Mouse (Mus musculus): ENCODE data around the gene Gtf2a2. TPM values are rescaled to one million over a fixed set of nuclear protein-coding genes. Genes with fewer than 3 reads are reported as not detected.
"Not testable (repeated sequence)": the region's sequence is repeated elsewhere in the genome, so short reads cannot be mapped to it uniquely, and the experiment has no call there.

Gene Gtf2a2
- polyA plus RNA-seq, 1 experiment from 2014 or later, result 172 TPM

DNA sequence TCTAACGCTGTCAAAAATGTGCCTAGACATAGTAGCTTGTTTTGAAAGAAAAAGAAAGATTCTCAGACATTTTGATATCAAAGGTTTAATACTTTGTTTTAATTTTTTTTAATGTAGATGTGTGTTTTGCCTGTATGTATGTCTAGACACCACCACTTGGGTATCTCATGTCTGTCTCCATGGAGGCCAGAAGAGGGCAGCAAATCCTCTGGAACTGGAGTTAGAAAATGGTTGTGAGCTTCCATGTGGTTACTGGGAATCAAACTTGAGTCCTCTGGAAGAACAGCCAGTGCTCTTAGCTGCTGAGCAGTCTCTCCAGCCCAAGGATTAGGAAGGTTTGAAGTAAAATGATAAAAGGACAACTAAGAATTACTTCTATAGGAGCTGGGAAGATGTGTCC lies 13.0 kb upstream of the Gtf2a2 start:
- H3K4me3 ChIP-seq, result no peak overlapping the region
- no peaks in the 10 kb centered on the region for H3K9me3 ChIP-seq
- H3K4me2 ChIP-seq, result no peak overlapping the region
- H3K9ac ChIP-seq, result no peak overlapping the region
- no peak for ATAC-seq (replicated peaks)
- H3K36me3 ChIP-seq (replicated peaks), result peaks cover 54% of the 10 kb centered on the region
- H3K4me1 ChIP-seq, result no peaks in the 10 kb centered on the region
- WGBS, result 89% methylated on average over 1 of the region's 1 CpGs
- no peaks in the 10 kb centered on the region for H3K27me3 ChIP-seq (replicated peaks)
- H3K27ac ChIP-seq, result no peak overlapping the region

DNA sequence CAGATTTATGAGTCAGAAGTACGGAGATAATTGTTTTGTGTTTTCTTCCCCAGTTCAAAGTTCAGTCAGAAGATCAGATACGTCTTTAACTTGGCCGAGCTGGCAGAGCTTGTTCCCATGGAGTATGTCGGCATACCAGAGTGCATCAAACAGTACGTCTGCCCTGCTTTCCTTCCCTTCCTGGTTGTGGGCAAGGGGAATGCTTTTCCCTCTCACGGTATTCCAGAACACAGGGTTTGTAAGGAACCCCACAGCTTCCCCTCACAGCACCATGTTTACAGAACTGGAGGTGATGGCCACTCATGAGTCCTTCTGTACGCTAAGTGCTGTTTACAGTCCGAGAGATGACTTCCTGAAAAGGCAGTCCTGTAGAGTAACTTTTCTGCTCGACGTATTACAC lies 8.8 kb upstream of the Gtf2a2 start:
- no peak overlapping the region for H3K9ac ChIP-seq
- H3K27me3 ChIP-seq (replicated peaks), result no peaks in the 10 kb centered on the region
- ATAC-seq (replicated peaks), result no peak
- H3K27ac ChIP-seq, result no peak overlapping the region
- no peaks in the 10 kb centered on the region for H3K4me1 ChIP-seq
- no peak overlapping the region for H3K4me2 ChIP-seq
- peaks cover 59% of the 10 kb centered on the region for H3K36me3 ChIP-seq (replicated peaks)
- no peaks in the 10 kb centered on the region for H3K9me3 ChIP-seq
- H3K4me3 ChIP-seq, result no peak overlapping the region
- WGBS, result 93% methylated on average over 10 of the region's 10 CpGs

DNA sequence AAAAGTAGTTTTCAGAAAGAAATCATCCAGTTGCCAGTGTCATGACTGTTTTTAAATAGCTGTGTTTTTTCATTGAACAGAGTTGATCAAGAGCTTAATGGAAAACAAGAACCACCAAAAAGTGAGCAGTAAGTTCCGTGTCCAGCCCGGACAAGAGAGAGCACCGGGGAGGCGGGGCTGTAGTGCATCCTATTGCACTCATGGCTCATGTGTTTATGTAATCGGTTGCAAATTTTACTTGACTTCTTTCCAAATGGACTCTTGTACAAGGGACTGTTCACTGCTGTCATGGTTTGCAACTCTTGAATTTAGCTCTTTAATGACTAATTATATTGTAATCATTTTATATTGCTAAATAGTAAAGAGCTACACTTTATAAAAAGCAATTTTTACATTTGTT lies 5.4 kb upstream of the Gtf2a2 start:
- Histone ChIP-seq H3K36me3 (replicated peaks) (peaks cover 40% of the 10 kb centered on the region), H3K27me3 (replicated peaks) (no peaks in the 10 kb centered on the region), H3K4me3 (no peak overlapping the region), H3K9ac (no peak overlapping the region), H3K4me2 (no peak overlapping the region), H3K9me3 (no peaks in the 10 kb centered on the region), H3K4me1 (peaks cover 3% of the 10 kb centered on the region; the same call in 1 of the 2 replicates), H3K27ac (no peak overlapping the region)
- no peak for ATAC-seq (replicated peaks)
- 95% methylated on average over 5 of the region's 5 CpGs for WGBS

DNA sequence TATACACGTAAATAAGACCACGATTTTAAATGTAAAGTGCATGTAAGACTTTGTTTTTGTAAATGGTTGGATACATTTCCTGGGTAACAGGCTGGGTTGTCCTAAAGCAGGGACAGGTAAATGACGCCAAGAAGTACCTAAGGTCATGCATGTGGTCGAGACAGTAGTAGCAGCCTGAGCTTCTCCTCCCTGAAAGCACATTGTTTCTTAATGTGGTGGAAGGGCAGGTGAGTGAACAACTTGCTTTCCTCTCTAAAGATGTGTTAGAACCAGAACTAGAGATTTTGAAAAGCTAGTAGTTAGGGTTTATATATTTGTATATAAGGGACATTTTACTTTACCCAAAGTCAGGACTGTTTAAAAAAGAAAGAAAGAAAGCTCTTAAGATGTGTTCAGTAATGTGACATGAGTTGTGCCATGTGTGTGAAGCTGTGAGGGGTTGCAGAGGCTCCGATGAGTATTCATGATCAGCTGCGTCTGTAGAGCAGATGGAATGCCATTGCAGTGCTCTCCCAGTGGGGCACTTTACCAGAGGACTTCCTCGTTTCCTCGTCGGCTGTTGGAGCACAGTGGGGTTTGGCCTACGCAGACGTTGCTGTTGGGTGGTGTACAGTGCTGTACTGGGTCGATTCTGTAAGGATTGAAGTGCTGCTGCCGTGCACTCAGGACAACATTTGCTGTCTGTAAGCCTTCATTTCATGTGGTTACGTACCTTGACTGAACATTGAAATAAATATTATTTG lies 4.7 kb upstream of the Gtf2a2 start:
- no peak for ATAC-seq (replicated peaks)
- Histone ChIP-seq H3K4me2 (no peak overlapping the region), H3K9ac (no peak overlapping the region), H3K36me3 (replicated peaks) (peaks cover 40% of the 10 kb centered on the region), H3K27me3 (replicated peaks) (no peaks in the 10 kb centered on the region), H3K4me1 (peaks cover 4% of the 10 kb centered on the region; the same call in 1 of the 2 replicates), H3K4me3 (no peak overlapping the region), H3K9me3 (no peaks in the 10 kb centered on the region), H3K27ac (no peak overlapping the region)
- WGBS, result 89% methylated on average over 14 of the region's 14 CpGs

DNA sequence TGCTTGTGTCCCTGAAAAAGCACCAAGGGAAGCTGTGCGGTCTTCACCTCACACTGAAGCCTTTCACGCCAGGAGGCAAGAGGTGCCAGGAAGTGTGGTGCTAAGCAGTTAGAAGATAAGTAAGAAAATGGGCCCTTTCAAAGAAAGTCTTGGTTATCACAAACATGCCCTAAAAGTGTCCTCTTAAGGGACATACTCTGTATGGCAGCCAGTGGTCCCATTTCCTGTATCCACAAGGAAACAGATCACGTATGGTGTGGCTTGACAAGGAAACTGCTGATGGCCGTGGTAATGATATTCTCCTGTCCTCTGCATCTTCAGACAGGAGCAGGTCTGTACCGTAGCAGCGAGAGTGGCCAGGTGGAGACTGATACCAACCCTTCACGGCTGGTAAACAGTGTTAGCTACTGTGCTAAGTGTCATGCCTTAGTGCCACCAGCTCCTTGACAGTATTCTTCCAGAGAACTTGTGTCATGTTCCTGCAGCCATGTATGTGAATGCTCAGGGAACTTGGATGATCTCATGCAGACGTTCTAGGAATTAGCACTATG lies 2.5 kb upstream of the Gtf2a2 start:
- Histone ChIP-seq H3K4me2 (no peak overlapping the region), H3K27ac (no peak overlapping the region), H3K27me3 (replicated peaks) (no peaks in the 10 kb centered on the region), H3K9ac (no peak overlapping the region), H3K9me3 (no peaks in the 10 kb centered on the region), H3K36me3 (replicated peaks) (peaks cover 26% of the 10 kb centered on the region), H3K4me3 (no peak overlapping the region), H3K4me1 (peaks cover 23% of the 10 kb centered on the region)
- 91% methylated on average over 8 of the region's 8 CpGs for WGBS
- no peak for ATAC-seq (replicated peaks)

DNA sequence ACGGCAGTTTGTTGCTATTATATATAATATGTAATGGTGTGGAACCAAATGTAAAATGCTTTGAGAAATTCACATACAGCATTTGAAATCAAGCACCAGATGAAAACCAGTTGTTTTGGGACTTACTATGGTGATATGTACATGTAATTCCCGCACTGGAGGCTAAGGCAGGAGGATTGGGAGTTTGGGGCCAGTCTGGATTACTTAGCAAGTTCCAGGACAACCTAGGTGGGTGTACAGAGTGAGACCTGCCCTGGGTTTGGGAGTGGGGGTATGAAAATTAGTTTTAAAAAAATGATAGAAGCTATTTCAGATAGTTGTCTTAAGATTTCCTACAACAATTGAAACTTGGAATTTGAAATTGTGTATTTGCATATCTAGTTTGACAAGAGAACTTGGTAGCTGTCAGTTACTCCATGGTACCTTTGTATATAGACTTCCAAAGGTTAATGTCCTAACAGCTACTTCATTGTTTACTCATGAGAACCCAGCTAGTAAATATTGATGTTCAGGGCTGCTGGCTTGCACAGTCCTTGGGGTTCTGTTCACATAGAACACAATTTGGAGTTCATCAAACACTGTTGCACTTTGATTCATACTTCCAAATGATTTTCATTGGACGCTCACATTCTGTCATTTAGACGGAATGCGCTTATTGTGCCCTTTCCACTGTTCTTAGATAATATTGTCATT lies 1.4 kb upstream of the Gtf2a2 start:
- Histone ChIP-seq H3K4me3 (no peak overlapping the region), H3K27ac (no peak overlapping the region), H3K9ac (no peak overlapping the region), H3K9me3 (no peaks in the 10 kb centered on the region), H3K4me2 (no peak overlapping the region), H3K36me3 (replicated peaks) (peaks cover 19% of the 10 kb centered on the region; the same call in 1 of the 2 replicates), H3K27me3 (replicated peaks) (no peaks in the 10 kb centered on the region), H3K4me1 (peaks cover 23% of the 10 kb centered on the region)
- 93% methylated on average over 5 of the region's 5 CpGs for WGBS
- no peak for ATAC-seq (replicated peaks)

DNA sequence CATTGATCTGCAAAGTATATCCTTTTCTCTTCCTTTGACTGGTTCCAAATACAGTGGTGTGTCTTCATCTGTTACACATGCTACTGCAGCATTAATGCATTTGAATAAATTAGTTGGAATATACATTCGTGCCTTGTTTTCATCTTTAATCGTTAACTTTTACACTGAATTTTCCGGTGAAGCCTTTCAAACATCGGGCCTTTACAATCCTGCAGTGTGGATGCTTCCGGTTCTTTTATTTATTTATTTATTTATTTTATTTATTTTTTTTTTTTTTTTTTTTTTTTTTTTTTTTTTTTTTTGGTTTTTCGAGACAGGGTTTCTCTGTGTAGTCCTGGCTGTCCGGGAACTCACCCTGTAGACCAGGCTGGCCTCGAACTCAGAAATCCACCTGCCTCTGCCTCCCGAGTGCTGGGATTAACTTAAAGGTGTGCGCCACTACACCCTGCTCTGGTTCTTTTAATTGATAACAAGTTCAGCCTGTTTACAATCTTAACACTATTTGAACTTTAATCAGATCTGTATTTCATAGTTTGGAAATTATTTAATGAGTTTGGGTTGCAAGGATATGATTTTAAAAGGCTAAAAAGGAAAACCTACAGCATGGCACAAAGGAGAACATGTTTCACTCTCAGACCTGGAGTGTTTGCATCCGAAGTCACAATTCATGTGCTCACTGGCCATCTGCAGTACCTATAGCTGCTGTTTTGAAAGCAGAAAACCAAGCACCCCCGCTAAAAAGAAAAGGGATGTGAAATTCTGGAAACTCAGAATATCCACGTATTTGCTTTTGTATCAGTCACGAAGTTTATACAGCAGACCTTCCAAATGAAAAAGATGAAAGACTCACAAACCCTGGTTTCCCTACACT lies 578 bp upstream of the Gtf2a2 start:
- Histone ChIP-seq H3K36me3 (replicated peaks) (peaks cover 19% of the 10 kb centered on the region; the same call in 1 of the 2 replicates), H3K27ac (peak overlapping the region; percentile 91), H3K9ac (peak overlapping the region; percentile 26; the same call in 1 of the 2 replicates), H3K9me3 (no peaks in the 10 kb centered on the region), H3K4me1 (peaks cover 23% of the 10 kb centered on the region), H3K27me3 (replicated peaks) (no peaks in the 10 kb centered on the region), H3K4me2 (peak overlapping the region; percentile 75), H3K4me3 (peak overlapping the region; percentile 73)
- WGBS, result 63% methylated on average over 14 of the region's 14 CpGs
- ATAC-seq (replicated peaks), result peak; percentile 53

DNA sequence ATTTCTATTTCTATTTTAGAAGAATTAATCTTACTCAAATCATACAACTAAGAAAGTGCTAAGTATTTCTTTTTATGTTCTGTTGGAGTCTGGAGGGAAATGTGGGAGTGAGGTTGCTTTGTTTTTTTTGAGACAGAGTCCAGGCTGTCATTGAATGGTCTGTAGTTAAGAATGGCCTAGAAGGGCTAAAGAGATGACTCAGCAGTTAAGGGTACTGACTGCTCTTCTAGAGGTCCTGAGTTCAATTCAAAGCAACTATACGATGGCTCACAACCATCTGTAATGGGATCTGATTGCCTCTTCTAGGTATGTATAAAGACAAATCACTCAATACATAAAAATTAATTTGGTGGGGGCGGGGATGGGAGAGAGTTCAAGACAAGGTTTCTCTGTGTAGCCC lies 3.3 kb downstream of the Gtf2a2 start:
- Histone ChIP-seq H3K9me3 (no peaks in the 10 kb centered on the region), H3K4me1 (peaks cover 23% of the 10 kb centered on the region), H3K27me3 (replicated peaks) (no peaks in the 10 kb centered on the region), H3K4me3 (no peak overlapping the region), H3K4me2 (no peak overlapping the region), H3K27ac (no peak overlapping the region), H3K9ac (no peak overlapping the region), H3K36me3 (replicated peaks) (0 out of 2 replicates have a peak, but pooled peaks cover 3% of the 10 kb centered on the region)
- WGBS, result 89% methylated on average over 2 of the region's 2 CpGs
- no peak for ATAC-seq (replicated peaks)

DNA sequence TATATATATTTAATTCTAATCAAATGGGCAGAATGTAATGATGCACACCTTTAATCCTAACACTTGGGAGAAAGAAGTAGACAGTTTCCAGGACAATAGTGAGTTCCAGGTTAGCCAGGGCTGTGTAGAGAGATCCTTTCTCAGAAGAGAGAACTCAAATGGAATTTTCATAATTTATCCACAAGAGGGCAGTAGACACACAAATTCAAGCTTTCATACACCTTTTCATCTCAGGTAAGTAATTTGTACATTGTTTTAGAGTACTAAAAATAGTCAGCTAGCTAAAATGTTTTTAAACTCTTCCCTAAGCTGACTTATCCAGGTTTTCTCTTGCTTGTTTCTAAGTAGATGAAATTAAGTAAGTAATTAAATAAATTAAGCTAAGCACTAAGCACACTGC lies 6.5 kb downstream of the Gtf2a2 start:
- no peaks in the 10 kb centered on the region for H3K9me3 ChIP-seq
- no peaks in the 10 kb centered on the region for H3K27me3 ChIP-seq (replicated peaks)
- H3K36me3 ChIP-seq (replicated peaks), result 0 out of 2 replicates have a peak, but pooled peaks cover 3% of the 10 kb centered on the region
- no peak overlapping the region for H3K4me3 ChIP-seq
- no peak overlapping the region for H3K4me2 ChIP-seq
- no peak for ATAC-seq (replicated peaks)
- no peak overlapping the region for H3K9ac ChIP-seq
- no peak overlapping the region for H3K27ac ChIP-seq
- peaks cover 9% of the 10 kb centered on the region for H3K4me1 ChIP-seq

DNA sequence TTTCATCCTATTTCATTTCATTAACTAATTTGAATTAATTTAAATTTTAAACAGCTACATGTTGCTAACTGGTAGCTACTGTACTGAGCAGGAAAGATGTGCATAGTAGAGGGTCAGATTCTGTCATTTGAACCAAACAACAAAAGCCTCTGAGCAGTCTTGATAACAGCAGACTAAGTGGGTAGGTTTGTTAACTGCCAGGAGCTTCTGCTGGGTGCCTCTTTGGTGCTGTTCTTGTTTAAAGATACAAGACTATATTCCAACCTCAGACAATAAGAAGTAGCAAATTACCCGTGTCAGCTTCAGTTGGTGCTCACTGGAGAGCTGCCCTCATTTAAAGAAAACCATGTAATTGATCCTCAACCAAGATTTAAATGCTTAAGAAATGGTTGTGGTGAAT lies 9.3 kb downstream of the Gtf2a2 start:
- 76% methylated on average over 1 of the region's 1 CpGs for WGBS
- 0 out of 2 replicates have a peak, but pooled peaks cover 3% of the 10 kb centered on the region for H3K36me3 ChIP-seq (replicated peaks)
- ATAC-seq (replicated peaks), result no peak

DNA sequence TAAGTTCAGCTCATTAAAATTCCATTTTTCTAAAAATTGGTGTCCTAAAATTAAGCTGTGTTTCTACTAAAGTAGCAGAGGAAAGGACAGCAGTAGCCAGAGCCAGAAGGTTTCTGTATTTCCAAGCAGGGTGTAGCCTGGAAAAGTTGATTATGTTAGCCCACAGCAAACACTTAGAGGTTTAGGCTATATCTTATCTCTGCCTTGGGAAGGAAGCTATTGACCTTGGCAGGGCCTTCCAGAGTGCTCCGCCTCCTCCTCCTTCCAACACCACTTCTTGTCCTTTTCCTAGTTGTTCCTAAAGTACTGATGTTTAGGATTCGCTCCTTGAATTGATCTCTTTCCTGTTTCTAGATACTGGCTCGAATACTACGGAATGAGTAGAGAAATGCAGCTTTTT lies 9.7 kb downstream of the Gtf2a2 start:
- H3K9ac ChIP-seq, result no peak overlapping the region
- no peak overlapping the region for H3K4me3 ChIP-seq
- no peak overlapping the region for H3K4me2 ChIP-seq
- WGBS, result 95% methylated on average over 4 of the region's 4 CpGs
- no peaks in the 10 kb centered on the region for H3K27me3 ChIP-seq (replicated peaks)
- no peaks in the 10 kb centered on the region for H3K9me3 ChIP-seq
- H3K27ac ChIP-seq, result no peak overlapping the region
- H3K4me1 ChIP-seq, result no peaks in the 10 kb centered on the region
- 0 out of 2 replicates have a peak, but pooled peaks cover 3% of the 10 kb centered on the region for H3K36me3 ChIP-seq (replicated peaks)
- no peak for ATAC-seq (replicated peaks)

More for the DNA sequence above, 9.3 kb downstream of the Gtf2a2 start:
- Histone ChIP-seq H3K4me3 (no peak overlapping the region), H3K4me1 (no peaks in the 10 kb centered on the region), H3K9ac (no peak overlapping the region), H3K9me3 (no peaks in the 10 kb centered on the region), H3K4me2 (no peak overlapping the region), H3K27me3 (replicated peaks) (no peaks in the 10 kb centered on the region), H3K27ac (no peak overlapping the region)

DNA sequence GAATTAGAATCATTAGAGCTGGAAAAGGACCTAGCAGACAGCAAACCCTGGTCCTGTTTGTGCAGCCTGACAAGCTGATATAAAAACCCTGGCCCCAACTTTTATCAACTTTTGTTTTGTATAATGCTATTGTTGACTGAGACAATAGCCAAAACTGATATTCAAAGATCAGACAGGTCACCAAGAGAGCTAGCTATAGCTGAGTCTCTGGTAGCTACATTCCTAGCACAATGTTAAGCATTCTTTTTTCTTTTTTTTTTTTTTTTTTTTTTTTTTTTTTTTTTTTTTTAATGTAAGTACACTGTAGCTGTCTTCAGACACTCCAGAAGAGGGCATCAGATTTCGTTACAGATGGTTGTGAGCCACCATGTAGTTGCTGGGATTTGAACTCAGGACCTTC lies 11.3 kb downstream of the Gtf2a2 start:
- WGBS, result 68% methylated on average over 1 of the region's 1 CpGs
- H3K4me1 ChIP-seq; H3K4me2 ChIP-seq; H3K27me3 ChIP-seq (replicated peaks); H3K36me3 ChIP-seq (replicated peaks); ATAC-seq (replicated peaks); H3K27ac ChIP-seq; H3K9ac ChIP-seq; H3K4me3 ChIP-seq; H3K9me3 ChIP-seq: not testable (repeated sequence)
